Mouse (Mus musculus) cortical plate, adult 2 months (tissue): Measurements from ENCODE around the gene Sctr.

Experiments used
- CTCF ChIP-seq: fragments of 200-500 bp; IDR thresholded peaks from 2 replicates; pipeline ENCODE4 v1.5.1; 2011; ENCODE audit warnings: mild to moderate bottlenecking, control low read depth, low read length; ENCODE audit not compliant: insufficient read depth; ENCODE audit errors: extremely low read depth
- POLR2A ChIP-seq: fragments of 200-500 bp; IDR thresholded peaks from 2 replicates; pipeline ENCODE4 v1.6.1; 2011; ENCODE audit warnings: mild to moderate bottlenecking, low read length, control low read depth; ENCODE audit not compliant: insufficient read depth; ENCODE audit errors: extremely low read depth

GRCm38 (mm10) chr1:120054997-120055396 lies 48.3 kb downstream of the Sctr start:
- no peak for TF ChIP-seq CTCF
- no peak for TF ChIP-seq POLR2A
